Mouse (Mus musculus) E14TG2a.4 (cell line): Measurements from ENCODE around the gene Hal.

Source experiments
- H3K27me3 ChIP-seq: 2 replicates; pipeline ENCODE4 v1.6.1; 2014; ENCODE audit warnings: low read length, control low read depth; ENCODE audit not compliant: insufficient read depth
- H3K36me3 ChIP-seq: 2 replicates; pipeline ENCODE4 v1.6.1; 2014; ENCODE audit warnings: low read length, control low read depth; ENCODE audit not compliant: insufficient read depth
- H3K4me1 ChIP-seq: replicated peaks from 2 replicates; pipeline ENCODE4 v1.6.1; 2014; ENCODE audit warnings: low read depth, low read length, control low read depth
- H3K4me3 ChIP-seq: replicated peaks from 2 replicates; pipeline ENCODE4 v1.5.1; 2014; ENCODE audit warnings: mild to moderate bottlenecking, low read length
- H3K9me3 ChIP-seq: 2 replicates; pipeline ENCODE4 v1.6.1; 2014; ENCODE audit warnings: low read length, control low read depth
- CTCF ChIP-seq: conservative IDR thresholded peaks from 2 replicates; pipeline ENCODE4 v1.5.1; 2014; ENCODE audit warnings: low read length
- NANOG ChIP-seq: IDR thresholded peaks from 2 replicates; pipeline ENCODE4 v1.6.1; 2014; ENCODE audit warnings: borderline replicate concordance, low read length, mixed read lengths
- POU5F1 ChIP-seq: IDR thresholded peaks from 2 replicates; pipeline ENCODE4 v1.6.1; 2014; ENCODE audit warnings: low read length, borderline replicate concordance

Gene Hal

GRCm38 (mm10) chr10:93500864-93501263, 12.3 kb downstream of the Hal start:
- Histone ChIP-seq H3K36me3 (no peaks in the 10 kb centered on the region), H3K9me3 (no peaks in the 10 kb centered on the region), H3K4me3 (no peak overlapping the region), H3K4me1 (peaks cover 17% of the 10 kb centered on the region), H3K27me3 (peaks cover 7% of the 10 kb centered on the region; the same call in 1 of the 2 replicates)
- TF ChIP-seq CTCF (no peak), POU5F1 (no peak), NANOG (no peak)

GRCm38 (mm10) chr10:93501346-93501745, 12.8 kb downstream of the Hal start:
- no peak for TF ChIP-seq CTCF
- TF ChIP-seq NANOG: no peak
- TF ChIP-seq POU5F1: no peak
- H3K36me3 ChIP-seq: no peaks in the 10 kb centered on the region
- H3K4me3 ChIP-seq: 0 out of 2 replicates have a peak overlapping the region, but pooled peaks have one; percentile 7
- no peaks in the 10 kb centered on the region for H3K9me3 ChIP-seq
- H3K4me1 ChIP-seq: peaks cover 17% of the 10 kb centered on the region
- H3K27me3 ChIP-seq: peaks cover 7% of the 10 kb centered on the region; the same call in 1 of the 2 replicates

- H3K36me3 ChIP-seq: no peaks in the 10 kb centered on the region
- TF ChIP-seq CTCF: no peak
- no peak for TF ChIP-seq POU5F1
- no peak for TF ChIP-seq NANOG
- no peaks in the 10 kb centered on the region for H3K9me3 ChIP-seq
- H3K4me3 ChIP-seq: no peak overlapping the region
- H3K27me3 ChIP-seq: no peaks in the 10 kb centered on the region
- H3K4me1 ChIP-seq: no peaks in the 10 kb centered on the region; the same call in 1 of the 2 replicates
Observed at GRCm38 (mm10) chr10:93508383-93508970, 19.9 kb downstream of the Hal start.

- no peaks in the 10 kb centered on the region for H3K27me3 ChIP-seq
Observed at GRCm38 (mm10) chr10:93509532-93510153, 21.1 kb downstream of the Hal start.

GRCm38 (mm10) chr10:93515419-93515818, 26.9 kb downstream of the Hal start:
- no peaks in the 10 kb centered on the region for H3K9me3 ChIP-seq
- H3K36me3 ChIP-seq: no peaks in the 10 kb centered on the region
- H3K4me3 ChIP-seq: no peak overlapping the region
- TF ChIP-seq NANOG (no peak), POU5F1 (no peak), CTCF (no peak)
- H3K4me1 ChIP-seq: no peaks in the 10 kb centered on the region; the same call in 1 of the 2 replicates
- no peaks in the 10 kb centered on the region for H3K27me3 ChIP-seq

More at GRCm38 (mm10) chr10:93509532-93510153, 21.1 kb downstream of the Hal start:
- no peak overlapping the region for H3K4me3 ChIP-seq
- no peak for TF ChIP-seq CTCF
- TF ChIP-seq POU5F1: no peak
- no peak for TF ChIP-seq NANOG
- no peaks in the 10 kb centered on the region; the same call in 1 of the 2 replicates for H3K4me1 ChIP-seq
- no peaks in the 10 kb centered on the region for H3K36me3 ChIP-seq
- no peaks in the 10 kb centered on the region for H3K9me3 ChIP-seq

GRCm38 (mm10) chr10:93515927-93516326, 27.4 kb downstream of the Hal start:
- TF ChIP-seq NANOG: no peak
- TF ChIP-seq POU5F1: no peak
- TF ChIP-seq CTCF: no peak
- no peaks in the 10 kb centered on the region; the same call in 1 of the 2 replicates for H3K4me1 ChIP-seq
- H3K4me3 ChIP-seq: no peak overlapping the region
- no peaks in the 10 kb centered on the region for H3K9me3 ChIP-seq
- H3K27me3 ChIP-seq: no peaks in the 10 kb centered on the region
- no peaks in the 10 kb centered on the region for H3K36me3 ChIP-seq

- Histone ChIP-seq H3K4me3 (no peak overlapping the region), H3K36me3 (no peaks in the 10 kb centered on the region), H3K27me3 (no peaks in the 10 kb centered on the region), H3K9me3 (no peaks in the 10 kb centered on the region), H3K4me1 (no peaks in the 10 kb centered on the region; the same call in 1 of the 2 replicates)
- TF ChIP-seq CTCF (no peak), POU5F1 (no peak), NANOG (no peak)
Observed at GRCm38 (mm10) chr10:93517754-93518153, 29.2 kb downstream of the Hal start.

- Histone ChIP-seq H3K9me3 (no peaks in the 10 kb centered on the region), H3K36me3 (no peaks in the 10 kb centered on the region), H3K4me3 (no peak overlapping the region), H3K27me3 (no peaks in the 10 kb centered on the region), H3K4me1 (no peaks in the 10 kb centered on the region; the same call in 1 of the 2 replicates)
- TF ChIP-seq CTCF: no peak
- no peak for TF ChIP-seq NANOG
- no peak for TF ChIP-seq POU5F1
Observed at GRCm38 (mm10) chr10:93518186-93518585, 29.6 kb downstream of the Hal start.

- no peak overlapping the region for H3K4me3 ChIP-seq
- H3K9me3 ChIP-seq: no peaks in the 10 kb centered on the region
- no peaks in the 10 kb centered on the region for H3K27me3 ChIP-seq
- TF ChIP-seq CTCF: no peak
- no peak for TF ChIP-seq POU5F1
- TF ChIP-seq NANOG: no peak
- H3K4me1 ChIP-seq: no peaks in the 10 kb centered on the region; the same call in 1 of the 2 replicates
- no peaks in the 10 kb centered on the region for H3K36me3 ChIP-seq
Observed at GRCm38 (mm10) chr10:93518620-93519019, 30.1 kb downstream of the Hal start.
